Mouse (Mus musculus) activated CD4-positive, CD25-positive, alpha-beta regulatory T cell, adult 4 months (primary cell): Measurements from ENCODE around the gene Pih1d2. TPM values are rescaled to one million over a fixed set of nuclear protein-coding genes. Genes with fewer than 3 reads are reported as not detected.

ENCODE experiments used
- ATAC-seq: one replicate; pipeline ENCODE4 v1.8.0; 2017
- polyA plus RNA-seq, 2 experiments: library from polyadenylated mRNA; unstranded; fragments of 100-300 nt; shearing (Covaris generic); gene quantifications; one replicate each; pipeline ENCODE4 v1.2.1; 2017

The Pih1d2 gene
- under 1 TPM; 0.36 to 0.43 TPM for polyA plus RNA-seq

DNA sequence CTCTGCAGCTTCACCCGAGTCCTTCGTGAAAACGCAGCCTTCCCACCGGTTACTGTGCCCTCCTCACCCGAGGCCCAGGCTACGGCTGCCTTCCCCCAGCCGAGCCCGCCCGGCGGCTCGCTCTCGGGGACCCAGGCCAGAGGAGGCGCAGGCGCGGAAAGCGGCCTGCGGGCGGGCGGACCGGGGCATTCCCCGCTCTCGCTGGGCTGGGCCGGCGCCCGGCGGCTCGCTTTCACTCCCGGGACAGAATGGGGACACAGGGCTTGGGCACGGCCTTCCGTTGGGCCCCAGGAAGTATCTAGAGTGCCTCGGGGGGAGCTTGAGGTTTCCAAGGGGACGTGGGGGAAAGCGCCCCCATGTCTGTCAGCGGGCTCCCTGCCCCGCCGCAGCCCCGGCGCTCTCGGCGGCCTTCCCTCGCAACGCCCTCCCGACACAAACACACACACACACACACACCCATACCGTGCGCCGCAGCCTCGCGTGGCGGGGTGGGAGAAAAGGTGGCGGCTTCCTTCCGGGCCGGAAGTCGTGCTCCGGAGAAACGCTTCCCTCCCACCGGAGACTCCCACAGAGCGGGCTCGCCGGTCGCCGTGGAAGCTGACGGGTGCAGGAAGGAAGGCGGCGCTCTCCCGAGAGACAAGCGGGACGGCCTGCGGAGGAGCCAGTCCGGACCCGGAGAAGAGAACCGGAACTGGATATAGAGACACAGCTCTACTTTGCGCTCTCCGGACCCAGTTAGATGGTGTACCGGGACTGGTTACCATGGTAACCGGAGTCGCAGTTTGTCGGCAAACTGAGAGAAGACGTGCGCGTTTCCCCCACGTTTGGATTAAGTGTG lies at the start of gene Pih1d2, which contains the start of gene Nkapd1:
Gene Pih1d2 (plus strand): TSS at position 556 of the 838 bp plus-strand sequence.
Gene Nkapd1 (minus strand): TSS at position 699 of the 838 bp plus-strand sequence.
- ATAC-seq: peak; percentile 85

DNA sequence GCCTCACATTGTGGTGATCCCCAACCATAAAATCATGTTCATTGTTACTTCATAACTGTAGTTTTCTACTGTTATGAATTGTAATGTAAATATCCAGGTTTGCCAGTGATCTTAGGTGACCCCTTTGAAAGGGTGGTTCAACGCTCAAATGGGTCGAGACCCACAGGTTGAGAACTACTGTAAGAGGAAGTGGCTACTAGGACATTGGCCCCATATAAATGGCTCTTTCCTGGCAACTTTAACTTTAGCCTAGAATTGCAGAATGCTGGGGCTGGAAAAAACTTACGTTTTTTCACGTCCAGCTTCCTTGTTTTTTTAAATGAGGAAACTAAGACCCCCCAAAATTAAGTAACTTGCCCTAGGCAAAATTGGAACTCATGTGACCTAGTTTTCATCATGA lies 49.7 kb upstream of the Pih1d2 start:
- ATAC-seq: no peak

DNA sequence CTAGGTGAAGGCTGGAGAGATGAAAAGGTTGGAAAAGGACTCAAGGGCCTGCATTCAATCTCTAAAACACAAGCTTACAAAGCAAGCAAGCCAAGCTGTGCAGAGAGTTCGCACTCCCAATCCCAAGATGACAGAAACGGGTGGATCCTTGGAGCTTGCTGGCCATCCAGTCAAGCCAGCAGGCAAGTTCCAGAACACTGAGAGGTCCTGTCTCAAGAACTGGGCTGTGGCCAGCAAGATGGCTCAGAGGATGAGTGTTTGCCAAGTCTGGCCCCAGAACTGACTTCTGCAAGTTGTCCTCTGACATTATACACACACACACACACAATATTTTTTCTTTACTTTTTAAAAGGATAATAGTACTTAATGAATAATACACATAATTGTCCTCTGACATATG lies 49.2 kb upstream of the Pih1d2 start:
- no peak for ATAC-seq

DNA sequence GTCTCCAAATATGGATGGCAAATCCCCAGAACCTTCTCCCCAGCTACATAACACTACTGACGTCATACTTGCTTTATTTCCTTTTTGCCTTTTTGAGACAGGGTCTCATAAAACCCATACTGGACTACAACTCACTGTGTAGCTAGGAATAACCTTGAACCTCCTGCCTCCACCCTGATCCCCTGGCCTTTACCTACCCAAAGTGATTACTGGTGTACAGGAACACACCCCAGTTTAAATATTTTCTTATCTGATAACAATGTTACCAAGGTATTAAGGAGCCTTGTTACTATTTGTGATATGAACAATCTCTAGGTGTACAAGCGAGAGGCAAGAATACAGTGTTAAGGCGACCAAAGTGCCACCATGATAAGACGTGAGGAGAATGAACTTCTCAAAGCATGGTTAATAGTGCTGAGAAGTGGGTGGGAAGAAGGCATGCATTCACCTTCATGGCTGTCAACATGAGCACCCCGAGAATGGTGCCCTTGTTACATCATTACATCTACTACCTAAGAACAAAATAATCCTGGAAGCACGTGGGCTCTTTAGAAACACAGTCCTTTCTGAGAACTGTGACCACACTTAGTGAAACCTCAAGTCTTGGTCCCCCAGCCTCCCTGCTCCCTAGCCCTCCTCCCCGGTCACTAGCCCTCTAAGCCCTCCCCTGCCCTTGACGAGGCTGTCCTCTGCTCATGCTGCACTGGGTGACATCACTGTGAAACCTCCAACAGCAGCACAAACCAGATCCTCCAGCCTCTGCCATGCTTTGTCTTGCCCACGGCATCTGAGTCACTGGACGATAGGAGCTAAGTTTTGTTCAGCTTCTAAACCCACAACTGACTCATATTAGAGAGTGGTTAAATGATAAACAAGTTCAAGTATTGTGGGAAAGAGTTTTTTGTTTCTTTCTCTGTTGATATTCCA lies 47.3 kb upstream of the Pih1d2 start:
- ATAC-seq: no peak

DNA sequence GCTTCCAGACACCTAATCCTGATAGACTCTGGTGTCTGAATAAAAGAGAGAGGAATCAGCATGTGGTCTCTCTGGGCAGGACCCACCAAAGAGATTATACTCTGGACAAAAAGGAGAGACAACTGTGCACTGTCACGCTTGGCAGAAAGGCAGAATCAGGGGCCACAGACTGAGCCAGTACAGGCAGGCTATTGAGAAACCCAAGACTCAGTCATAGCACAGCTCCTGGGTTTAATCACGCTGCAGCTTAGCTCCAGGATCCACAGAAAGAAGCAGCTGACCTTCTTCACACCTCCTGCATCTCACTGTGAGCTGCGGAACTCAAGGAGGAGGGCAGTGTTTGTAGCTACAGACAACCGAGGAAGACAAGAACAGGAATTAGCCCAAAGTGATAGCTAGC lies 36.8 kb upstream of the Pih1d2 start:
- no peak for ATAC-seq

DNA sequence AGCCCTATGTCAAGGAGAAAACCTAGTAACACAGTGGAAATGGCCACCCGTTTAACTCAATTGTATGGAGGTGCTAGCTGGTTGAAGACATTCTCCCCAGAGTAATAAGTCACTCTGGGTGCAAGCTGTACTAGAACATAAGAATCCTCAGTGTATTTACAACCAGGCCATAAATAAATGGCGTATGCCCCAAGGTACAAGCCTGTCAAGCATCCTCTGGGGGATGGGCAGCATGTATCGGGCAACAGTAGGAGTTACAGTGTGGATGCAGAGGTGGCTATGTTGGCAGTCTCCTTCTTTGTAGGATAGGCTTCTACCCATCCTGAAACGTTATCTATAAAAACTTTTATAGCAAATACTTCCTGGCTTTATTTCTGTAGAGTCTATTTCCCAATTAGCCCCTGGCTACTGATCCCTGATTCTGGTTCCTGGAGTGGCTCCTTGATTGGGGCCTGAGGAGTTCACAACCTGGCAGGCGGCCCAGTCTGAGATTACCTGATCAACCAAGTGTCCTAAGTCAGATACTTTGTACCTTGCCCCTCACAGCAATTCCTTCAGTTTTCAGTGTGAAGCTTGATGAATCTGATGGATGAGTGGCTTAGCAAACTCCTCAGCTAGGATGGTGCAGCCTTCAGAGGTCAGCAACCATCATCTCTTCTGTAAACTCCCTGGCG lies 31.8 kb upstream of the Pih1d2 start:
- ATAC-seq: no peak

DNA sequence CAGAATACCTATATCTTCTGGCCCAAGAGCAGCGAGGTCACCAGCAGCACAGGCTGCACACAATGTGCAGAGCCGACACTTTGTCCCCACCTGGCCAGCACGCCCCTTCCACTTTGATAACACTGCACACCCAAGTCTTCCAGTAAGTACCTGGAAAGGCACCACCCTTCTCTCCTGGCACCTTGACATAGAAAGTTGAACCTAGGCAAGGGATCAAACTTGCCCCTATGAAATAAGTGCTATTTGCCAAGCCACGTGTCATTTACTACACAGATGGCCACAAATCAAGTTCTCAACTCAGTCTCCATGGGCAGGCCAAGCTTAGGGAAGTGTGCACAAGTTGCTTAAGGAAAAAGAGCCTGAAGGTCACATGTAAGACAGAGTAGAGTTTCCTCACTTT lies 30.2 kb upstream of the Pih1d2 start:
- ATAC-seq: no peak

DNA sequence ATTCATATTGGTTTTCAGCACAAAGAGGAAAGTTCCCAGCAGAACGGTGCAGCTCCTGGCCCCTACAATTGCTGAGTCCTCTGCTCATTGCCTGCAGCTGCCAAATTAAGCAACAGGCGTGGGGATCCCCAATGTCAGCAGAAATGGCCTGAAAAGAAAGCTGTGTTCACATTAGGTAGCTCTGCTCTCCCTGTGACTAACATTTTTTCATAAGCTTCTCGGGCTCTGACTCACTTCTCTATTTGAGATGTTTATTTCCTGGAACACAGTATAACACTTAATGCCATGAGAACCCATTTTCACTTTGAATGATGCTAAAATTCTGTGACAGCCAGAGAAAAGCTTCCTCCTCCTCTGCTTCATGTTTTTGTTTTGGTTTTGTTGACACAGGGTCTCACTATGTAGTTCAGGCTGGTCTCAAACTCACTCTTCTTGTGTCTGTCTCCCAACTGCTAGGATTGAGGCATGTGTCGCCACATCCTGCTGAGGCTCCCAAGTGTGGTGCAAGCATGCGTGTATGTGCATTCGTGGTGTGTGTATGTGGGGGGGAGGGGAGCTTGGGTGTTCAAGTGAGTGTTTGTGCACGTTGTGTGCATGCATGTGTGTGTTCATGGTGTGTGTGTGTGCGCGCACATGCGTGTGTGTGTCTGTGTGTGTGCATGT lies 26.1 kb upstream of the Pih1d2 start:
- peak; percentile 64 for ATAC-seq

DNA sequence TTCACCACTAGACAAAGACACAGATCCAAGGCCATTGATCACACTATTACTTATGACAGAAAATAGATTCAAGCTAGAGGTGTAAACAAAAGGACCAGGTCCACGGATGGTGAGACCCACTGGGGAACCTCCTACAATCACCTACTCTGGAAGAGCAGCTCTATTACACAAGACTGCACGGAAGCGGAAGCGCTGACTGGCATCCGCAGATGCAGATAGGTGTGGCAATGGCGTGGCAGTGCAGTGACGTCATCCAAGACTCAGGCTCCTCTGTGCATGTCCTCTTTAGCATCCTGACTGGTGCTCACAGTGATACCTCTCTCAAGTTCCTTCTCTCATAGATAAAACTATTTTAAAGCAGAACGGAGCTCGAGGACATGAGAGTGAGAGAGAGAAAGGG lies 24.2 kb upstream of the Pih1d2 start:
- no peak for ATAC-seq

DNA sequence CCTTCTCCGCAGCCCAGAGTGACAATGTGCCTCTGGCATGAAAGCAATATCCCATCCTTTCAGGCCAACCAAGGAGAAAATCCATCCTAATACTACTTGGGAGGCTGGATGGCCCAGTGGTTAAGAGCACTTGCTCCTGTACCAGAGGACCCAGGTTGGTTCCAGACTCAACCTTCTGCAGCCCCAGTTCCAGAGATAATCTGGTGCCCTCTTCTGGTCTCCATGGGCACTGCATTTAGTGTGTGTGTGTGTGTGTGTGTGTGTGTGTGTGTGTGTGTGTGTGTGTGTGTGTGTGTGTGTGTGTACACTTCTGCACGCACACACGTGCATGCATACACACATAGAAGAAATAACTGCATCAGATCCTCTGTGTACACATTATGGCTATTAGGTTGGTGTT lies 23.6 kb upstream of the Pih1d2 start:
- ATAC-seq: no peak

DNA sequence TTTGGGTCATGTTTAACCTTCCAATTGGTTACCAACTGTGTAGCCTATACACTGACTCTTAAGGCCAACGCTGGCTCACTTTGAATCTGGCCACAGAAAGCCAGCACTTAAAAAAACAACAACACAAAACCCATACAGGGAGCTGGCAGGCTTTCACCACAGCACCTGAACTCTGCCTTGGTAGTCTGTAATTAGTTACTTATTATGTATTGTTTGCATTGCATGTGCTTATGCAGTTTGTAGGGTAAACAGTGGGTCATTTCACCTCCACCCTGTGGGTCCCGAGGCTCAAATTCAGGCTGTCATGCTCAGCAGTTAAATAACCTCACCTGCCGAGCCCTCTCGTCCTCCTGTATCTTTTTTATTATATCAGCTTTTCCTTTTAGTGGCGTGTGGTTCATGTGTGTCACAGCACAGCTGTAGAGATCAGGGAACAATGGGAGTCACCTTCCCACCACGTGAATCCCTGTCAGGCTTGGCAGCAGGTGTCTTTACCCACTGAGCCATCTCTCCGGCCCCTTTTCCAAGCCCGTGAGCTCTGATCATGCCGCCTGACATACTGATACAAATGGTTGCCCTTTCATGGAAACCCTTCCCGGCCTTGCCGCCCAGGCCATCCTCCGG lies 22.2 kb upstream of the Pih1d2 start:
- ATAC-seq: no peak

DNA sequence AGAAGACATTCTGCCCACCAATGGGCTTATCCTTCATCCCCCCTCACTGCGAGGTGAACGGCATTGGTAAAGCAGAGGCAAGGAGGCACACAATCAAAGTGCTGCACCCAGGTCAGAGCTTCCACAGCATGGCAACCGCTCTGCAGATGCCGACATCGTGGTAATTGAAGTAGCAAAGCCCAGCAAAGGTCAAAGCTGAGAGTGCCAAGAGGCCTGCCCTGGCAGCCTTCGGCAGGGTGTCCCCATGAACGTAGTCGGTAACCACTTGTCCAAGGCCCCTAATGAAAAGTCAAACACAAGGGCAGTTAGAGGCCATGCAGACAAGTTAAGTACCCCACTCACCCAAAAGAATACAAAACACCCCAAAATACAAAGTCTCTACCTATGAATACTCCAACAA lies 20.1 kb upstream of the Pih1d2 start:
- no peak for ATAC-seq

DNA sequence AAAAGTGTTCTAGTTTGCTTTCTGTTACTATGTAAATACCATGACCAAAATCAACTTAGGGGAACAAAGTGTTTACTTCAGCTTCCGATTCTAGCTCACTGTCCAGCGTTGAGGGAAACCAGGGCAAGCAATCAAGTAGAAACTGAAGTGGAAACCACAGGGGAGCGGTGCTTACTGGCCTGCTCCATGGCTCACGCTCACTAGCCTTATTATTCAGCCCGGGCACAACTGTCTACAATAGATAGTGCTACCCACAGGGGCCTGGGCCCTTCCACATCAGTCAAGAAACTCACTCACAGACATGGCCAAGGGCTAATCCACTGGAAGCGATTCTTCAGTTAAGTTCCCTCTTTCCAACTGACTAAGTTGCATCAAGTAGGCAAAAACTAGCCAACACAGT lies 15.6 kb upstream of the Pih1d2 start:
- ATAC-seq: no peak

DNA sequence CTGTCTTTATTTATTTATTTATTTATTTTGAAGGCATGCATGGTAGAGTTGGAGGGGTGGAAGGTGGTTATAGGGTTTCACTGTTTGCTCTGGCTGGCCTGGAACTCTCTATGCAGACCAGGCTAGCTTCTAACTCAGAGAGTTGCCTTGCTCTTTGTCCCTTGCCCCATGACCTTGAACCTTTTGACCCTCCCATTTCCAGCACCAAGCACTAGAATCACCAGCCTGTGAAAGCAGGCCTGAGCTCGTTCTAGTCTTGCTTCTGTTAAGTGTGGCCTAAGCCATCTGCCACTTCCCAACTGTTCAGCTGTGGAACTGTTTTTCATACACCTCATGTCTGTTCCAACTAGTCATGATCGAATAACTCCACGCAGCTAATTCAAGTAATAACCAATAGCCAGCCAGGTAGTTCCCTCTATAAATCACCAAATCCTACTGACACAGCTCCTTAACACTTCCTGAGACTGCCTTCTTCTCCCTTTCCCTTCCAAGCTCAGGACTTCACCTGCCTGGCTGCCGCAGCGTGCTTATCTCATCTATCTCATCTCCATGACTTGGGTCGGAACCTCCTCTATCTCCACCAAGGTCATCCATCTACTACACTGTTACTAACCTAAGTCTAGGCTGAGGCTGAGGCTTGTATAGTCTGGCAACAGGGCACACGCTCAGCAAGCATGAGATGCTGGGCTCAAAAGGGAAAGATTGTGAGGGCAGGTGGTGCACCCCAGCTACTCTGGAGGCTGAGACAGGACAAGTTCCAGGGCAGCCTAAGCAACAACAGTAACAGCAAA lies 14.9 kb upstream of the Pih1d2 start:
- ATAC-seq: no peak

DNA sequence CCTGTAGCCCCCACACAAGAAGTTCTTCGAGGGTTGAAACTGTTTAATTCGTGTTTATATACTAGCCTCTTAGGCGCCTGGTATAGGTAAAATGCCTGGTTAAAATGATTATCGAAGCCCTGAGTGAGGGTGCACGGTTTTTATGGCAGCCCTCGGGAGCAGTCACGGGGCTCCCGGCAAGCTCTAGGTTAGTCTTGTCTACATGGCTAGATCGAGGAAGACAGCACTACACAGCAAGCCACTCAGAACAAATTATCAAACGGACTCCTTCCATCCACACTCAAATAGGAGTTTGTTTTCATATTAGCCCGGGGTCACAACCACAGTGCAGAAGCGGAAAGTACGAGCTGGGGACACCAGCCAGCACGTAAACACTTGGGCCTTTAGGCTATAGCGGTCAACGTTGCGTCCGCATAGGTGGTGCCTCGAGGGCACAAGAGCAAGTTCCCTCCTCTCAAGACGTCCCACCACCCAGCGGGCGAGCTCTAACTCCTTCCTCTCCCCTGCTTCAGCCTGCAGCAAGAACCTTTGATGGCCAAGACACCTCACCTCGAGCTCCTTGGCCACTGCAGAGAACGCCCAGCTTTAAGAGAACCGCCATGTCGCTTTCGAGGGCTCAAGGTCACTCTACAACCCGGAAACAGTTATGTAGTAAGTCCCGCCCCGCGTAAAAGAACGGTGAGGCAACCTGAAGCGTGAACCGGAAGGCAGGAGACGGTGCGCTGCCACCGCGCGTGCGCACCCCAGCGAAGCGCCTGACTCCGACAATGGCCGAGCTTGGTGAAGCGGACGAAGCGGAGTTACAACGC lies 13.7 kb upstream of the Pih1d2 start, which contains the start of the genes Sdhd and Timm8b:
Gene Sdhd (minus strand): TSS at position 624 of the 809 bp plus-strand sequence.
Gene Timm8b (plus strand): TSS at position 722 of the 809 bp plus-strand sequence.
- ATAC-seq: peak; percentile 98

DNA sequence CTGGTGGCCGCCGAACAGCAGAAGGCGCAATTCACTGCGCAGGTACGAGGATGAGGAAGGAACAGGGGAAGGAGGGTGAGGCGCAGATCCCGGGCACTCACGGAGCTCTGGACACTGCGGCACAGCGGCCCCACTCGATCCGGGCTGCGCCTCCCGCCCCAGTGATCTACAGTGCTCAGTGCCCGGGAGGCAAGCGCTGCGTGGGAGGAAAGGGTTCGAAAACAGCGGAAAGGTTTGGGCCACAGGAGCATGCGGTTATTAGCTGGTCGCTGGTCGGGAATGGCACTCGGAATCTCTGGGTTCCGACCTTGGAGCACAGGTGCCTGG lies 13.2 kb upstream of the Pih1d2 start:
- peak; percentile 44 for ATAC-seq

DNA sequence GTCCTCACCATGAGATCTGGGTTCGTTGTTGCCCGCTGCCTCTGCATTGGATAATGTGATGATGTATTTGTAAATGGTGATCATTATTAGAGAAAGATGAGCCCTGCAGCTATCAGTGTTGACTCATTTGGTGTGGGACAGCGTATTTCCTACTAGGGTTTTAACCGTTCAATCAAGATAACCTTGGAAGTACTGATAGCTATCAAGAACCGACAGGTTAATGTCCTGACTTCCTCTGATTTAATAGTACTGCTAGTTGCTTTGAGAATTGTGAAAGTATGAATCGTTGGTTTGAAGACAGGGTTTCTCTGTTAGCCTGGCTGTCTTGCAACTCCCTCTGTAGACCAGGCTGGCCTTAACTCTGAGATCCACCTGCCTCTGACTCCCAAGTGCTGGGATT lies 12.8 kb upstream of the Pih1d2 start:
- ATAC-seq: peak; percentile 7

DNA sequence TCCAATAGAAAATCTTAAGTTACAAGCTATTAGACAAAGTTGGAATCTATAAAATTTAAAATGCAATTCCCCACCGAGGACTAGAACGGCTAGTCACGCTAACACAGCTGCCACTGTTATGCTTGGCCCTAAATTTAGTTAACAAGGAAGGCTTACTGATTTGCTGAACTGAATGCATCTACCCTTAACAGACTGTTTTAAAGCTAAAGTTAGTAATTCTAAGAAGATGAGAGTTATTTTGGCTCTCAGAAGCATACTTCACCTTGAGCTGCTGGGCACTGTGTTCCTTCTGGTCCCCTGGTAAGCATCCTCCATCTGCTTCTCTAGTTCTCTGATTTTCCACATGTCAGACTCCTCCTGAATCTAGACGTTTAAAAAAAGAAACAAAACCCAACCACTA lies 5.0 kb upstream of the Pih1d2 start:
- no peak for ATAC-seq

DNA sequence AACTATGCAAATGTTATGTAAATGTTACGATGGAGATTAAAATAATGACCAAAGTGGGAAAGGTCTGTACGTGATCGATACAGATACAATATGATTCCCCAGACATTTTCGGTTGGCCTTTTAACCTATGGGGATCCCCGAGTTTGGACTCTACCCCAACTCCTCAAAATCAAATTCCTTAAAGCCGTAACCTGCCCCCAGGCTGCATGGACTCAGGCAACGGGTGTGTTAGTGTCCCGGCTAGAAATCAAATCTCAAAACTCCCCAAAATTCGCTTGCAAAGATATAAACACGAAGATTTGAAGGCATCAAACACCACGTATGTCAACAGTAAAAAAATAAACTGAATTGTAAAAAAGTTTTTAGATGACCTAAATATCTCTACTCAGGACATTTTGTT lies 960 bp upstream of the Pih1d2 start:
- ATAC-seq: no peak

DNA sequence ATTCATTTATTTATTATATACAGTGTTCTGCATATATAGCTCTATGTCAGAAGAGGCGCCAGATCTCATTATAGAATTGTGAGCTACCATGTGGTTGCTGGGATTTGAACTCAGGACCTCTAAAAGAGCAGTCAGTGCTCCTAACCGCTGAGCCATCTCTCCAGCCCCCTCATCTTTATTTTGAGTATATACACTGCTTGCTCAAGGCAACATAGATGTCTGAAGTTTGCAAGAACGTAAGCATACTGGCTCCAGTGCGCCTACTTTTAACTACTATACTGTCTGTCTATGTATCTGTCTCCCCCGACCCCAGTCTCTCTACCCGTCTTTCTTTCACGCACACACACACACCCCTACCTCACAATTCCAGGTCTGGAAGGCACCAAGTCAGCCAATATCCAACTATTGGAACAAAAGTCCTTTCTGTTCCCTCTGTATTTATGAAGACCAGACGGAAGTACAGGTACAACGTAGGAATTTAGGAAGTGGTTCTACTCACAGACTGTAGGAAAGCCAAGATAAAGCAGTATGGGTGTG lies 741 bp downstream of the Pih1d2 start:
- no peak for ATAC-seq
